Mouse (Mus musculus): ENCODE measurements around the gene Nr6a1.

GRCm38 (mm10) chr2:38938007-38938406 is 10.5 kb upstream of the Nr6a1 start:
- TF ChIP-seq CTCF (IDR thresholded peaks at IDR 0.05; ENCODE audit: low read depth, low read length) (no peak), GATA1 (IDR thresholded peaks at IDR 0.05; ENCODE audit: borderline replicate concordance, low read length) (no peak), TAL1 (conservative IDR thresholded peaks at IDR 0.05; ENCODE audit: low read depth, low read length) (no peak), GATA2 (IDR thresholded peaks at IDR 0.05; ENCODE audit: borderline replicate concordance, low read depth, low read length) (no peak), POLR2AphosphoS5 (IDR thresholded peaks at IDR 0.05; ENCODE audit: insufficient replicate concordance, low read depth, low read length) (no peak)
